Mouse (Mus musculus): ENCODE data around the gene Olfr1046.
"Not testable (repeated sequence)": the region's sequence is repeated elsewhere in the genome, so short reads cannot be mapped to it uniquely, and the experiment has no call there.

Gene Olfr1046

GRCm38 (mm10) chr2:86219214-86219613 is at the start of gene Olfr1046:
Olfr1046 (minus strand) TSS chr2:86219314.
- TF ChIP-seq GATA4 (IDR thresholded peaks at IDR 0.05; ENCODE audit: insufficient replicate concordance, low read length): no peak

- TF ChIP-seq GATA4 (IDR thresholded peaks at IDR 0.05; ENCODE audit: insufficient replicate concordance, low read length): not testable (repeated sequence)
These were observed 39.1 kb upstream of the Olfr1046 start, which contains the start of gene Olfr1049 for GRCm38 (mm10) chr2:86258228-86258627. Olfr1049 (minus strand) TSS chr2:86258328.

GRCm38 (mm10) chr2:86240189-86240588 is 21.1 kb upstream of the Olfr1046 start, which contains the start of gene Olfr1048:
Olfr1048 (minus strand) TSS chr2:86240289.
- no peak for TF ChIP-seq GATA4 (IDR thresholded peaks at IDR 0.05; ENCODE audit: insufficient replicate concordance, low read length)

- TF ChIP-seq GATA4 (IDR thresholded peaks at IDR 0.05; ENCODE audit: insufficient replicate concordance, low read length): no peak
These were observed 12.2 kb upstream of the Olfr1046 start, which contains the start of gene Olfr1047 for GRCm38 (mm10) chr2:86231301-86231700. Olfr1047 (minus strand) TSS chr2:86231401.

GRCm38 (mm10) chr2:86202909-86203308 is 16.2 kb downstream of the Olfr1046 start, which contains the start of gene Olfr1045:
Olfr1045 (minus strand) TSS chr2:86203009.
- no peak for TF ChIP-seq GATA4 (IDR thresholded peaks at IDR 0.05; ENCODE audit: insufficient replicate concordance, low read length)

- TF ChIP-seq GATA4 (IDR thresholded peaks at IDR 0.05; ENCODE audit: insufficient replicate concordance, low read length): no peak
These were observed 23.3 kb downstream of the Olfr1046 start for GRCm38 (mm10) chr2:86195863-86196262.

- no peak for TF ChIP-seq GATA4 (IDR thresholded peaks at IDR 0.05; ENCODE audit: insufficient replicate concordance, low read length)
These were observed 33.5 kb downstream of the Olfr1046 start, which contains the start of gene Olfr52 for GRCm38 (mm10) chr2:86185583-86185982. Olfr52 (minus strand) TSS chr2:86185683.

- TF ChIP-seq GATA4 (IDR thresholded peaks at IDR 0.05; ENCODE audit: insufficient replicate concordance, low read length): no peak
These were observed 39.2 kb downstream of the Olfr1046 start for GRCm38 (mm10) chr2:86179950-86180349.

- no peak for TF ChIP-seq GATA4 (IDR thresholded peaks at IDR 0.05; ENCODE audit: insufficient replicate concordance, low read length)
These were observed 41.4 kb downstream of the Olfr1046 start, which contains the start of gene Olfr1044 for GRCm38 (mm10) chr2:86177720-86178119. Olfr1044 (minus strand) TSS chr2:86177820.

GRCm38 (mm10) chr2:86167422-86167821 is 51.7 kb downstream of the Olfr1046 start, which contains the start of gene Olfr1043:
Olfr1043 (minus strand) TSS chr2:86167522.
- TF ChIP-seq GATA4 (IDR thresholded peaks at IDR 0.05; ENCODE audit: insufficient replicate concordance, low read length): no peak
